Mouse (Mus musculus) cerebellum, adult 2 months (tissue): ENCODE results near the gene Shb.

Experiments used
- CTCF ChIP-seq: fragments of 200-500 bp; IDR thresholded peaks from 2 replicates; pipeline ENCODE4 v1.5.1; 2011; ENCODE audit warnings: low read depth, mild to moderate bottlenecking, control low read depth, low read length, moderate library complexity, borderline replicate concordance; ENCODE audit not compliant: insufficient read depth
- POLR2A ChIP-seq: fragments of 200-500 bp; IDR thresholded peaks from 2 replicates; pipeline ENCODE4 v1.6.1; 2011; ENCODE audit warnings: low read length, control low read depth, borderline replicate concordance; ENCODE audit not compliant: insufficient read depth

DNA sequence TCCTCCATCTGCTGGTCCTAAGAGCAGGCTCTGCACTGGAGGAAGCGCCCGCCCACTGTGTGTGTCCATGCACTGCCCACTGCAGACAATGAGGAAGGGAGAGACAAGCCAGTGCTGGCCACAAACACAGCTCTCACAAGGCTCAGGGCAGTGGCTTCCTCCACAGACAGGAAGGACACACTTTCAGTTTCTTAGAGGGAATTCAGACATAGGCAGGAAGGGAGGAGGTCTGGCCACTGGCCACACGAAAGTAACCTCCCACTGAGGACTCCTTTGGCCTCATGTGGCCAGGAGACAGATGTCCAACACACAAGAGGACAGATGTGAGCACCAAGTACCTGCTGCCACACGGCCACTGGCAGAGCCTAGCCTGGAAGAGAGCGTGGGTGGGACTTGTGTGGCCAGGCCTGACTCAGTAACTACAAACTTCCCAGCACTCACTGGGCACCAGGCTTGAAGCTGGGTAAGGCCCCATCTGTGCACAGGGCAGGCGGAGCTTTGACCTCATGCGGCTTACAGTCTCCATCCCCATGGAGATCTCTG lies 79.6 kb downstream of the Shb start:
- TF ChIP-seq CTCF (no peak), POLR2A (no peak)
